Mouse (Mus musculus): ENCODE measurements around the gene Sytl3. TPM values are rescaled to one million over a fixed set of nuclear protein-coding genes. Genes with fewer than 3 reads are reported as not detected.

The Sytl3 gene
- polyA plus RNA-seq, 1 experiment from 2014 or later: 1.1 TPM

DNA sequence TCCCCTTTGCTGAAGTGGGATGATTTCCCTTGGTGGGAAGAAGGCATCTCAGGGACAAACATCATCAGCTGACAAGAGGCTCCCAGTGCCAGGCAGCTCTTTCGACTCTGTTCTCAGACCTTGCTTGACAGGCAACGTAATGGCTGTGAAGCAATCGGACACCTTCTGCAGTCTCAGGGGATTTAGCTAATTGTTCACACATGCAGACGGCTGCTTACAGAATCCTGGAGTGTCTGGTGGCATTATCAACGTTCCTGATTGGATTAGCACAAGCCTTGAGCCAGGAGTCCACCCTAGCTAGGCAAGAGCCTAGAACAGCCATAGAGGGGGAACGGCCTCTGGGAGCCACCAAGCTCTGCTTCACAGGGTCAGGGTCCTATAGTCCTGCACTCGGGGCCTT lies 93.5 kb downstream of the Sytl3 start:
- H3K27me3 ChIP-seq (replicated peaks): no peaks in the 10 kb centered on the region
- WGBS: 74% methylated on average over 7 of the region's 7 CpGs
- H3K9me3 ChIP-seq: no peaks in the 10 kb centered on the region
- ATAC-seq (ENCODE audit: insufficient read depth, low FRiP score, low read depth): no peak
- no peak overlapping the region for H3K9ac ChIP-seq
- H3K36me3 ChIP-seq: peaks cover 7% of the 10 kb centered on the region; the same call in 1 of the 2 replicates
- H3K4me3 ChIP-seq (replicated peaks): no peak overlapping the region
- H3K27ac ChIP-seq: peak overlapping the region; percentile 48; the same call in 1 of the 2 replicates
- H3K4me2 ChIP-seq: no peak overlapping the region
- H3K4me1 ChIP-seq: peaks cover 9% of the 10 kb centered on the region; the same call in 1 of the 2 replicates

GRCm38 (mm10) chr17:6755176-6755575 lies 96.3 kb downstream of the Sytl3 start:
- H3K36me3 ChIP-seq: peaks cover 3% of the 10 kb centered on the region; the same call in 1 of the 2 replicates
- no peak overlapping the region for H3K27ac ChIP-seq
- WGBS: 79% methylated on average over 9 of the region's 9 CpGs
- H3K4me2 ChIP-seq: no peak overlapping the region
- H3K27me3 ChIP-seq (replicated peaks): no peaks in the 10 kb centered on the region
- H3K4me3 ChIP-seq (replicated peaks): no peak overlapping the region
- H3K9ac ChIP-seq: no peak overlapping the region
- no peaks in the 10 kb centered on the region for H3K9me3 ChIP-seq
- no peak for ATAC-seq (ENCODE audit: insufficient read depth, low FRiP score, low read depth)
- H3K4me1 ChIP-seq: peaks cover 11% of the 10 kb centered on the region; the same call in 1 of the 2 replicates

DNA sequence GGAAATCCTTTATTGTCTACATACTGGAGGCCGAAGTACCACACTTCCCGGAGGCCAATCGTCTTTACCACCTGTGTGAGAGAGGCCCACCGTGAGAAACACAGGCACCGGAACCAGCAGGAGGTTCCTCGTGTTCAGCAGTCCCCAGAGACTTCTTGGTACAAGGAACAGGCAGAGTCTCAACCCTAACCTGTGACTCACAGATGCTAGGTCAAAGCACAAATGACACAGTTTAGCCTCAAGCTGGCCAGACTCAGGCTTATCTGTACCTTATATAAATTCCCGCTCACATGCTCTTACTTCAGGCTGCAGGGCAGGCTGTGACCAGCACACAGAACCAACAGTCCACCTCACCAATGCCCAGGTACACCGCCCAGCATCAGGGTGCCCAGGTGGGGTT lies 97.0 kb downstream of the Sytl3 start:
- no peak overlapping the region for H3K9ac ChIP-seq
- no peak overlapping the region for H3K4me2 ChIP-seq
- ATAC-seq (ENCODE audit: insufficient read depth, low FRiP score, low read depth): peak; percentile 44; the same call in 1 of the 2 replicates
- peak overlapping the region; percentile 58 for H3K27ac ChIP-seq
- peaks cover 3% of the 10 kb centered on the region; the same call in 1 of the 2 replicates for H3K36me3 ChIP-seq
- no peaks in the 10 kb centered on the region for H3K27me3 ChIP-seq (replicated peaks)
- H3K9me3 ChIP-seq: no peaks in the 10 kb centered on the region
- peaks cover 11% of the 10 kb centered on the region; the same call in 1 of the 2 replicates for H3K4me1 ChIP-seq
- WGBS: 71% methylated on average over 8 of the region's 8 CpGs
- H3K4me3 ChIP-seq (replicated peaks): no peak overlapping the region

GRCm38 (mm10) chr17:6757902-6758301 lies 99.0 kb downstream of the Sytl3 start:
- 84% methylated on average over 16 of the region's 16 CpGs for WGBS
- no peak overlapping the region for H3K9ac ChIP-seq
- H3K4me1 ChIP-seq: 0 out of 2 replicates have a peak, but pooled peaks cover 8% of the 10 kb centered on the region
- H3K4me3 ChIP-seq (replicated peaks): no peak overlapping the region
- no peaks in the 10 kb centered on the region for H3K9me3 ChIP-seq
- ATAC-seq (ENCODE audit: insufficient read depth, low FRiP score, low read depth): no peak
- H3K36me3 ChIP-seq: no peaks in the 10 kb centered on the region
- no peak overlapping the region for H3K4me2 ChIP-seq
- H3K27ac ChIP-seq: no peak overlapping the region
- no peaks in the 10 kb centered on the region for H3K27me3 ChIP-seq (replicated peaks)

- H3K27ac ChIP-seq: no peak overlapping the region
- no peaks in the 10 kb centered on the region for H3K36me3 ChIP-seq
- no peaks in the 10 kb centered on the region for H3K27me3 ChIP-seq (replicated peaks)
- no peak for ATAC-seq (ENCODE audit: insufficient read depth, low FRiP score, low read depth)
- no peak overlapping the region for H3K4me3 ChIP-seq (replicated peaks)
- H3K9me3 ChIP-seq: no peaks in the 10 kb centered on the region
- WGBS: 74% methylated on average over 8 of the region's 8 CpGs
- H3K4me1 ChIP-seq: 0 out of 2 replicates have a peak, but pooled peaks cover 8% of the 10 kb centered on the region
- H3K9ac ChIP-seq: no peak overlapping the region
- H3K4me2 ChIP-seq: no peak overlapping the region
Measured at GRCm38 (mm10) chr17:6758845-6759244, 100.0 kb downstream of the Sytl3 start.

DNA sequence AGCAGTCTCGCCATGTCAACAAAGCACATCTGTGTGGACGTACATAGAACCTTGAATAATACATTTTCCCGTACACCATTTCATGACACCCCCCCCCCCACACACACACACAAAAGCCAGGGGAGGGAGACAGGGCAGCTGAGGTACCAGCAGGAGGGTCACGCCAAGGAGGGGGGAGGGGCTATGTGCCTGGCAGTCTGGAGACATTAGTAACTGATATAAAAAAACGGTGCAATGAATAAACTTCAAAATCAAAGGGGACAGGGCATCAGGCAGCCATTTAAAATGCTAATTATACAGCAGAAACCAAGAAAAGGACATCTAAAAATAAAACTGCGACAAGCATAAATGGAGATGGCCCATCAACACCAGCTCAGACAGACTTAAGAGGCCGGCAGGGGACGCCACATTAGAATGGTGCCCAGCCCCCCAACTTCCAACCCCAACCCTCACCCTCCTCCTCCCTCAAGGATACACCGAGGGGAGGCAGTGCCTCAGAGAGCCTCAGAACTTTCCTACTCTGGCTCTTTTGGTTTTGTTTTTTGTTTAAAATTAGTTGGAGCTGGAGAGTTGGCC lies 100.9 kb downstream of the Sytl3 start:
- Histone ChIP-seq H3K4me1 (peaks cover 10% of the 10 kb centered on the region; the same call in 1 of the 2 replicates), H3K27me3 (replicated peaks) (no peaks in the 10 kb centered on the region), H3K27ac (no peak overlapping the region), H3K9me3 (no peaks in the 10 kb centered on the region), H3K4me2 (no peak overlapping the region), H3K9ac (no peak overlapping the region), H3K36me3 (no peaks in the 10 kb centered on the region), H3K4me3 (replicated peaks) (no peak overlapping the region)
- no peak for ATAC-seq (ENCODE audit: insufficient read depth, low FRiP score, low read depth)
- WGBS: 58% methylated on average over 9 of the region's 9 CpGs

DNA sequence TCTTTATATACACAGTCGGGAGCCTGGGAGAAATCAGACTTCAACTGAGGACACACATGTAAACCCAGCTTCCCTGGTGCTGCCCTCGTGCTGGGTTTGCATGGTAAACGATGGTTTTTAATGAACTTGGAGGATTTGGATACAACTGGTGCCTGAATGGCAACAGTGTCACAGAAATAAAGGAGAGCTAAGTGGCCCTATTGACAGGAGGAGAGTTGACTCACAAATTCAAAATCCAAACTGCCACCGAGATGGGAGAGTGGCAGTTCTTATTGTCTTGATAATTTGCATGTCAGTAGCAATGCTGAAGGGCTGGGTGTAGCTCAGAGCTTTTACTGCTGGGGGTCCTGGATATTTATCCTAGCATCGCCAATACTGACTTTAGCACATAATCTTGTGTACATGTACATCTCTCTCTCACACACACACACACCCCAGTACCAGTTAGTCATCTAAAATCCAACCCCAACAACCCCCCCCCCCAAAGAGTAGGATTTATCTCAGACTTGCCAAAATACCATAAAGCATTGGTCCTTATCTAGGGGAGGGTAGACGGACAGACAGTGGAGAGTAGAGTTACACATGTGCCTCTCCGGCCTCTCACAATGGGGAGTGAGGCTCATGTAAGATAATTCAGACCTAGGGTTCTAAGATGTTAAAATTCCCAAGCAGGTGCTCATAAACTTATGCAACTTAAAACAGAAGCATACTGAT lies 104.8 kb downstream of the Sytl3 start:
- Histone ChIP-seq H3K27me3 (replicated peaks) (no peaks in the 10 kb centered on the region), H3K4me3 (replicated peaks) (no peak overlapping the region), H3K9ac (no peak overlapping the region), H3K4me2 (no peak overlapping the region), H3K9me3 (no peaks in the 10 kb centered on the region), H3K4me1 (peaks cover 23% of the 10 kb centered on the region), H3K27ac (no peak overlapping the region), H3K36me3 (no peaks in the 10 kb centered on the region)
- no peak for ATAC-seq (ENCODE audit: insufficient read depth, low FRiP score, low read depth)
- WGBS: 56% methylated on average over 7 of the region's 7 CpGs

DNA sequence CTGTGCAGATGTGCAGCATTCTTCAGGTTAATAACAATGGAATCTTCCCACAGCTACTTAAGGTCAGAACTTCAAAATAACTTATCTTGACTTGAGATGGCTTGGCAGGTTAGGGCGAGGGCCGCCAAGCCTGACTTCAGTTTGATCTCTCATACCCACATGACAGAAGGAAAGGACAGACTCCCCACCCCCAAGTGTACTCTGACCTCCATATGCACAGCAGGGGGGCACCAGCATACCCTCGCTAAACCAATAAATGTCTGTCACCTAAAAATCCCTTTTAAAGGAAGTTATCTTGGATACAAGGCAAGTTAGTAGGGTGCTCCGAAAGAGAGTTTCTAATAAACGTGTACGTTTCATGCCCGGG lies 105.3 kb downstream of the Sytl3 start:
- no peak overlapping the region for H3K9ac ChIP-seq
- ATAC-seq (ENCODE audit: insufficient read depth, low FRiP score, low read depth): no peak
- H3K4me3 ChIP-seq (replicated peaks): no peak overlapping the region
- peaks cover 23% of the 10 kb centered on the region for H3K4me1 ChIP-seq
- H3K4me2 ChIP-seq: no peak overlapping the region
- no peaks in the 10 kb centered on the region for H3K36me3 ChIP-seq
- no peaks in the 10 kb centered on the region for H3K9me3 ChIP-seq
- no peak overlapping the region for H3K27ac ChIP-seq
- WGBS: 64% methylated on average over 7 of the region's 7 CpGs
- no peaks in the 10 kb centered on the region for H3K27me3 ChIP-seq (replicated peaks)

GRCm38 (mm10) chr17:6764730-6765129 lies 105.8 kb downstream of the Sytl3 start:
- Histone ChIP-seq H3K4me2 (no peak overlapping the region), H3K9me3 (no peaks in the 10 kb centered on the region), H3K4me3 (replicated peaks) (no peak overlapping the region), H3K36me3 (no peaks in the 10 kb centered on the region), H3K4me1 (peaks cover 28% of the 10 kb centered on the region), H3K9ac (no peak overlapping the region), H3K27ac (no peak overlapping the region), H3K27me3 (replicated peaks) (no peaks in the 10 kb centered on the region)
- WGBS: 85% methylated on average over 4 of the region's 4 CpGs
- no peak for ATAC-seq (ENCODE audit: insufficient read depth, low FRiP score, low read depth)

DNA sequence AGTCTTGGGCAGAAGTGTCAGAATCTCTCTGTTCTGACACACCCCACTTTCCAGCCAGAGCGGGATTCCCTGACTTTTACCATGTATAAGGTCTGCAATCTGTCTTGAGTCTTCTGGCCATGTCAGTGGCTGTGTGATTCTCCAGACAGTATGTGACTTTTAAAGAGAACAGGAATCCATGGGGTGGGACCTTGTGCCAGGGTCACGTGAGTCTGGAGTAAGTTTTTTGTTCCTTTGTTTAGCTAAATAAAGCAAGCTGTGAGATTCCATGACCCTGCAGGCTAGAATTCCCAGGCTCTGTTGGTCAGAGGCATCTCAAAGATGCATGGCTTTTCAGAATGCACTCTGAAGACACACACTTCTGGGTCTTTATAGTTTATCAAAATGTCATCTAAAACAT lies 107.0 kb downstream of the Sytl3 start:
- peak overlapping the region; percentile 27; the same call in 1 of the 2 replicates for H3K27ac ChIP-seq
- H3K27me3 ChIP-seq (replicated peaks): no peaks in the 10 kb centered on the region

GRCm38 (mm10) chr17:6766823-6767222 lies 107.9 kb downstream of the Sytl3 start:
- Histone ChIP-seq H3K9me3 (no peaks in the 10 kb centered on the region), H3K9ac (no peak overlapping the region), H3K27ac (peak overlapping the region; percentile 50; the same call in 1 of the 2 replicates), H3K4me2 (no peak overlapping the region), H3K27me3 (replicated peaks) (no peaks in the 10 kb centered on the region), H3K4me3 (replicated peaks) (no peak overlapping the region), H3K4me1 (peaks cover 31% of the 10 kb centered on the region), H3K36me3 (no peaks in the 10 kb centered on the region)
- ATAC-seq (ENCODE audit: insufficient read depth, low FRiP score, low read depth): peak; percentile 76
- 51% methylated on average over 4 of the region's 4 CpGs for WGBS

More for the DNA sequence above, 107.0 kb downstream of the Sytl3 start:
- Histone ChIP-seq H3K4me3 (replicated peaks) (no peak overlapping the region), H3K9me3 (no peaks in the 10 kb centered on the region), H3K36me3 (no peaks in the 10 kb centered on the region), H3K9ac (no peak overlapping the region), H3K4me1 (peaks cover 27% of the 10 kb centered on the region), H3K4me2 (no peak overlapping the region)
- WGBS: 39% methylated on average over 2 of the region's 2 CpGs
- ATAC-seq (ENCODE audit: insufficient read depth, low FRiP score, low read depth): no peak

DNA sequence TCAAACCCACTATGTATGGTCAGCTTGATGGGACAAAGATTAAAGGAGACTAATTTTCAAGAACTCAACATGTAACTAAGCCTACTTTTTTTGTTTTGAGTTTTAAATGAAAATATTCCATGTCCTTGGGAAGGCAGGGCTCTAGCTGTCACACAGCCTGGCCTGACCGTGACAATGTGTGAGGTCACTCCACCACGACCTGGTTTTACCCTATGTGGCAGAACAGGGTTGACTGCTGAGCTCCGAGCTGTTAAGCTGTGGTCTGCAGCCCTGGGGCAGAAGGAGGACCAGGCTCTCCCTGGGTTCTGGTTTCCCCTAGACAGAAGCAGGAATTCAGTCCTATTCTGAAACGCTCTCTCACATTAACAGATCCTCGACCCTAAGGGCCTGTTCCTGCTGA lies 108.9 kb downstream of the Sytl3 start:
- Histone ChIP-seq H3K27ac (peak overlapping the region; percentile 46), H3K27me3 (replicated peaks) (no peaks in the 10 kb centered on the region), H3K4me3 (replicated peaks) (no peak overlapping the region), H3K9me3 (no peaks in the 10 kb centered on the region), H3K9ac (no peak overlapping the region), H3K4me1 (peaks cover 37% of the 10 kb centered on the region), H3K4me2 (no peak overlapping the region), H3K36me3 (no peaks in the 10 kb centered on the region)
- no peak for ATAC-seq (ENCODE audit: insufficient read depth, low FRiP score, low read depth)
- WGBS: 56% methylated on average over 5 of the region's 5 CpGs

Measured in stomach, embryonic 15.5 days (tissue).